ENCODE assay signal across 11 mouse cellular contexts in the genomic region with DNA sequence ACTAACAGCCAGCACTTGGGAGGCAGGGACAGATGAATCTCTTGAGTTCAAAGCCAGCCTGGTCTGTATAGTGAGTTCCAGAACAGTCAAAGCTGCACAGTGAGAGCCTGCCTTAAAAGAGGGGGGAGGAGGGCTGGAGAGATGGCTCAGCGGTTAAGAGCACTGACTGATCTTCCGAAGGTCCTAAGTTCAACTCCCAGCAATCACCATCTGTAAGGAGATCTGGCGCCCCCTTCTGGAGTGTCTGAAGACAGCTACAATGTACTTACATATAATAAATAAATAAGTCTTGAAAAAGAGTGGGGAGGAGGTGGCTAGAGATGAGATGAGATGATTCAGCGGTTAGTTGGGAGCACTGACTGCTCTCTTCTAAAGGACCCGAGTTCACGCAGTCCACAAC. TPM values are rescaled to one million over a fixed set of nuclear protein-coding genes. Genes with fewer than 3 reads are reported as not detected.
A peak's percentile ranks its signal among the peaks of the same experiment; 100 is the strongest.
DNase-seq lines count a peak whose midpoint lies in the region; ATAC-seq and TF ChIP-seq lines count a peak whose summit lies in the region.
"Had no signal": no experiment of that assay in that cellular context is flagged by ENCODE, and none has a peak within 500 bp of the region (broad histone marks: within the 10 kb centered on the region; RNA-seq: fewer than 3 reads in every experiment).

No protein-coding gene starts in this region.

- intact Hi-C loops in left cerebral cortex, adult 2 months (cut with DNase I) = no loop called here
- intact Hi-C loops in left cerebral cortex, postnatal 25 days (cut with DNase I) = no loop called here
- intact Hi-C loops in left cerebral cortex, postnatal 36 days (cut with DNase I) = no loop called here

- H3K4me2 ChIP-seq in liver, embryonic 14.5 days (ENCODE audit: low read depth) = no peak overlapping the region
- H3K4me2 ChIP-seq: stomach, embryonic 15.5 days had no signal

- H3K4me1 ChIP-seq in E14TG2a.4 (replicated peaks; ENCODE audit: low read depth, low read length) = peaks cover 57% of the 10 kb centered on the region
- peaks cover 0 to 5% of the 10 kb centered on the region in 2 experiments; a peak in 2 of 4 replicates for H3K4me1 ChIP-seq in liver, embryonic 14.5 days (replicated peaks; ENCODE audit: control insufficient read depth in 2 of 2, insufficient read depth in 2 of 2, low read length in 1 of 2)

- no peak overlapping the region for H3K9ac ChIP-seq in liver, embryonic 14.5 days (replicated peaks)
- H3K9ac ChIP-seq: stomach, embryonic 15.5 days had no signal

- no peak for TF ChIP-seq EP300 in liver, embryonic 14.5 days (IDR thresholded peaks at IDR 0.05; ENCODE audit: low read depth)

- WGBS in liver, embryonic 14.5 days (ENCODE audit: insufficient replicate concordance) = 59% methylated on average over 6 of the region's 6 CpGs

- no peak overlapping the region for H3K27ac ChIP-seq in left cerebral cortex, adult 2 months
- no peak overlapping the region for H3K27ac ChIP-seq in liver, embryonic 14.5 days
- H3K27ac ChIP-seq: stomach, embryonic 15.5 days had no signal

- TF ChIP-seq CTCF in left cerebral cortex, adult 2 months (IDR thresholded peaks at IDR 0.05) = peak; percentile 7
- peak; percentile 59 for TF ChIP-seq CTCF in E14TG2a.4 (conservative IDR thresholded peaks at IDR 0.05; ENCODE audit: low read length)
- TF ChIP-seq CTCF in liver, embryonic 14.5 days (IDR thresholded peaks at IDR 0.05; ENCODE audit: low read depth) = peak; percentile 50

- peak; percentile 28 for DNase-seq in adrenal gland, postnatal 25 days
- no peak for DNase-seq in adrenal gland, adult (ENCODE audit: inconsistent age in 2 of 2, low spot score in 1 of 2)
- no peak for DNase-seq in left cerebral cortex, adult 2 months (ENCODE audit: extremely low spot score in 1 of 2, low spot score in 2 of 2)
- DNase-seq in left cerebral cortex, postnatal 25 days (ENCODE audit: low spot score in 2 of 2) = no peak
- peak in 1 of 3 experiments; percentile 19 for DNase-seq in liver, embryonic 14.5 days (ENCODE audit: low read depth in 3 of 3, low spot score in 3 of 3)
- DNase-seq in urinary bladder, postnatal 4 days (ENCODE audit: low spot score in 2 of 2) = no peak
- DNase-seq in left cerebral cortex, postnatal 36 days (ENCODE audit: low spot score in 2 of 2) = no peak

- H3K36me3 ChIP-seq in E14TG2a.4 (ENCODE audit: insufficient read depth, low read length) = peaks cover 96% of the 10 kb centered on the region
- peaks cover 33% of the 10 kb centered on the region for H3K36me3 ChIP-seq in liver, embryonic 14.5 days (replicated peaks; ENCODE audit: control insufficient read depth, insufficient read depth, low read depth)

- H3K4me3 ChIP-seq in left cerebral cortex, adult 2 months = no peak overlapping the region
- H3K4me3 ChIP-seq in E14TG2a.4 (replicated peaks; ENCODE audit: low read length) = no peak overlapping the region
- no peak overlapping the region for H3K4me3 ChIP-seq in liver, embryonic 14.5 days (ENCODE audit: insufficient read depth in 1 of 2, low read depth in 2 of 2, low read length in 2 of 2)
- H3K4me3 ChIP-seq: stomach, embryonic 15.5 days had no signal

- no peak for ATAC-seq in liver, embryonic 14.5 days (ENCODE audit: insufficient read depth)
- ATAC-seq: hindbrain, embryonic 16.5 days; midbrain, embryonic 16.5 days had no signal

- H3K9me3 ChIP-seq in E14TG2a.4 (ENCODE audit: low read length) = no peaks in the 10 kb centered on the region
- H3K9me3 ChIP-seq in liver, embryonic 14.5 days (ENCODE audit: control insufficient read depth, low read length) = no peaks in the 10 kb centered on the region
- H3K9me3 ChIP-seq: stomach, embryonic 15.5 days had no signal

- H3K27me3 ChIP-seq in E14TG2a.4 (ENCODE audit: insufficient read depth, low read length) = no peaks in the 10 kb centered on the region
- H3K27me3 ChIP-seq in liver, embryonic 14.5 days (ENCODE audit: control insufficient read depth, insufficient read depth, low read length) = no peaks in the 10 kb centered on the region
- H3K27me3 ChIP-seq: stomach, embryonic 15.5 days had no signal

RNA-seq across cellular contexts. Expression of a gene that starts 15.0 kb away (rescaled TPM):
- total RNA-seq in adrenal gland, postnatal 25 days (2021) = 37.2 and 41.3 TPM in 2 replicates
- total RNA-seq in left cerebral cortex, adult 2 months (2021) = 1 to 10 TPM; 3.3 to 4.4 TPM
- total RNA-seq in left cerebral cortex, postnatal 25 days (2021) = 1 to 10 TPM; 3.1 to 3.8 TPM
- 5.1 and 7.5 TPM in 2 replicates for polyA plus RNA-seq in liver, embryonic 14.5 days (2012; rRNA removed)
- polyA plus RNA-seq in liver, embryonic 14.5 days (2014; fragmentation: Nextera tagmentation; extraction: Ambion mirVana) = 15.1 and 16.6 TPM in 2 replicates
- 1 to 10 TPM; 1.3 to 3.2 TPM for total RNA-seq in left cerebral cortex, postnatal 36 days (2021)

RNA-seq across cellular contexts. Expression of a gene that starts 35.2 kb away (rescaled TPM):
- 20.6 and 23.6 TPM in 2 replicates for total RNA-seq in adrenal gland, postnatal 25 days (2021)
- 1 to 10 TPM; 7.7 to 8.0 TPM for total RNA-seq in left cerebral cortex, adult 2 months (2021)
- 1 to 10 TPM; 6.3 to 7.5 TPM for total RNA-seq in left cerebral cortex, postnatal 25 days (2021)
- 6.4 and 8.0 TPM in 2 replicates for polyA plus RNA-seq in liver, embryonic 14.5 days (2012; rRNA removed)
- 3.1 and 4.5 TPM in 2 replicates for polyA plus RNA-seq in liver, embryonic 14.5 days (2014; fragmentation: Nextera tagmentation; extraction: Ambion mirVana)
- total RNA-seq in left cerebral cortex, postnatal 36 days (2021) = 1 to 10 TPM; 7.2 to 7.6 TPM

Comparison
In these comparisons a context has a peak if more than half of its experiments do, and no peak if none do; other contexts are left out.
1. CTCF ChIP-seq: peak in every context shown above with its lines; median percentile 59 in E14TG2a.4; 50 in liver, embryonic 14.5 days; 7 in left cerebral cortex, adult 2 months.